Mouse (Mus musculus) brown adipose tissue, adult 24 weeks (tissue): Measurements from ENCODE around the gene Tkt. TPM values are rescaled to one million over a fixed set of nuclear protein-coding genes. Genes with fewer than 3 reads are reported as not detected.

Source experiments
- H3K27ac ChIP-seq: fragments of 200-500 bp; replicated peaks from 2 replicates; pipeline ENCODE4 v1.5.1; 2012; ENCODE audit warnings: low read depth, mild to moderate bottlenecking, low read length
- H3K4me1 ChIP-seq: fragments of 200-500 bp; 2 replicates; pipeline ENCODE4 v1.6.1; 2012; ENCODE audit warnings: low read length, mixed read lengths; ENCODE audit not compliant: control insufficient read depth, insufficient read depth, insufficient read length
- H3K4me3 ChIP-seq: fragments of 200-500 bp; 2 replicates; pipeline ENCODE4 v1.5.1; 2012; ENCODE audit warnings: low read depth, mild to moderate bottlenecking, low read length, moderate library complexity; ENCODE audit not compliant: insufficient read depth
- polyA plus RNA-seq: library from polyadenylated mRNA; stranded (reverse); fragments of >200 nt; gene quantifications from 2 replicates; pipeline ENCODE4 v1.2.4, GENCODE M21; 2012; ENCODE audit not compliant: missing spikeins, insufficient read depth, insufficient read length

Gene Tkt
- polyA plus RNA-seq, 1 experiment, result 7,122 TPM

- no peak overlapping the region for H3K27ac ChIP-seq
- H3K4me3 ChIP-seq, result no peak overlapping the region
- H3K4me1 ChIP-seq, result peaks cover 7% of the 10 kb centered on the region
These were observed 64.4 kb downstream of the Tkt start for GRCm38 (mm10) chr14:30612523-30612922.

GRCm38 (mm10) chr14:30612962-30613715 is 65.0 kb downstream of the Tkt start:
- Histone ChIP-seq H3K27ac (no peak overlapping the region; the same call in 1 of the 2 replicates), H3K4me1 (peaks cover 7% of the 10 kb centered on the region), H3K4me3 (no peak overlapping the region)

- H3K4me3 ChIP-seq, result no peak overlapping the region
- H3K27ac ChIP-seq, result no peak overlapping the region
- peaks cover 13% of the 10 kb centered on the region for H3K4me1 ChIP-seq
These were observed 68.6 kb downstream of the Tkt start for GRCm38 (mm10) chr14:30616751-30617150.

- Histone ChIP-seq H3K4me3 (no peak overlapping the region), H3K27ac (no peak overlapping the region), H3K4me1 (peaks cover 9% of the 10 kb centered on the region; the same call in 1 of the 2 replicates)
These were observed 70.7 kb downstream of the Tkt start for GRCm38 (mm10) chr14:30618746-30619275.

GRCm38 (mm10) chr14:30619982-30620578 is 71.9 kb downstream of the Tkt start:
- no peak overlapping the region for H3K4me3 ChIP-seq
- H3K4me1 ChIP-seq, result peaks cover 9% of the 10 kb centered on the region
- peak overlapping the region; percentile 61 for H3K27ac ChIP-seq

GRCm38 (mm10) chr14:30622130-30622529 is 74.0 kb downstream of the Tkt start:
- Histone ChIP-seq H3K4me3 (no peak overlapping the region), H3K27ac (no peak overlapping the region)

GRCm38 (mm10) chr14:30622556-30622955 is 74.4 kb downstream of the Tkt start:
- Histone ChIP-seq H3K4me3 (no peak overlapping the region), H3K4me1 (peaks cover 9% of the 10 kb centered on the region), H3K27ac (no peak overlapping the region)

More at GRCm38 (mm10) chr14:30622130-30622529, 74.0 kb downstream of the Tkt start:
- H3K4me1 ChIP-seq, result peaks cover 9% of the 10 kb centered on the region

Other genes with a start within 250 kb of the Tkt start
- 5.1 and 8.3 TPM in 2 replicates for gene Dcp1a, start 68.8 kb upstream of the Tkt start, polyA plus RNA-seq
- not detected in 2 replicates for gene Cacna1d, start 56.9 kb upstream of the Tkt start, polyA plus RNA-seq
- 7.1 and 8.4 TPM in 2 replicates for gene Prkcd, start 77.9 kb downstream of the Tkt start, polyA plus RNA-seq
- 12.6 and 15.1 TPM in 2 replicates for gene Rft1, start 106.0 kb downstream of the Tkt start, polyA plus RNA-seq
- 8.2 and 8.3 TPM in 2 replicates for gene Sfmbt1, start 166.5 kb downstream of the Tkt start, polyA plus RNA-seq